Mouse (Mus musculus): Measurements from ENCODE around the gene Mmgt2.

Mmgt2 gene

GRCm38 (mm10) chr11:62615456-62615855, 33.0 kb upstream of the Mmgt2 start:
- intact Hi-C loops (cut with DNase I): loop anchor here (5.0 kb wide), 1 partner anchor 37 kb away; no protein-coding TSS in a partner anchor

DNA sequence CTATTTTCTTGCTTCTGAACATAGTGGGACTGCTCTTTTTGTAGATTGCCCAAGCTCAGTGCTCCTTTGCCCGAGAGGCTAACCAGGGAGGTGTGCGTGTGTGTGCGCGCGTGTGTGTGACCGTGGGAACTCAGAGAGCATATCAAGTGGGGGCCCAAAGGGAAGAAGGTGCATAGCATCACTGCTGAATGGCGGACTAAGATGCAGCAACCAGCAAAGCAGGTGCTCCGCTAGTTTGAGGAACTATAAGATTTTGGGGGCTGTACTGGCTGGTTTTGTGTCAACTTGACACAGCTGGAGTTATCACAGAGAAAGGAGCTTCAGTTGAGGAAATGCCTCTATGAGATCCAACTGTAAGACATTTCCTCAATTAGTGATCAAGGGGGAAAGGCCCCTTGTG, 27.4 kb upstream of the Mmgt2 start:
- intact Hi-C loops (cut with DNase I): no loop called here

GRCm38 (mm10) chr11:62621586-62622283, 26.7 kb upstream of the Mmgt2 start:
- intact Hi-C loops (cut with DNase I): no loop called here

DNA sequence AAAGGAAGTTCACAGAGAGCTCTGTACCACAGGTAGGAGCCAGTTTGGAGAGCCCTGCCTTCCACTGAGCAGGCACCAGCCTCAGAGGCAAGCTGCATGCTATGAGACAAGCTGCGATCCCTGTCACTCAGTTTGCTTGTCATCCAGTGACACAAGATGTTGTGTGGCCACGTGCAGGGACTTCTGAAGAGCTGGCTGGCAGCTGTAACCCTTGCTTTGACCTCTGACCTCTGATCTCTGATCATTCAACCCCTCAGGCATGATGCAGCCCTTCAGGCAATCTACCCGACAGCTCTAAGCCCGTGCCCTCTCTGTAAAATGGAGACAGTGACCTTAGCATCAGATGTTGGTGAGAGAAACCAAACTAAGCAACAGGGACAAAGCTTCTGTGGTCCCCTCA, 25.6 kb upstream of the Mmgt2 start:
- intact Hi-C loops (cut with DNase I): no loop called here

- intact Hi-C loops (cut with DNase I): no loop called here
These were observed 23.8 kb upstream of the Mmgt2 start for GRCm38 (mm10) chr11:62624341-62625291.

DNA sequence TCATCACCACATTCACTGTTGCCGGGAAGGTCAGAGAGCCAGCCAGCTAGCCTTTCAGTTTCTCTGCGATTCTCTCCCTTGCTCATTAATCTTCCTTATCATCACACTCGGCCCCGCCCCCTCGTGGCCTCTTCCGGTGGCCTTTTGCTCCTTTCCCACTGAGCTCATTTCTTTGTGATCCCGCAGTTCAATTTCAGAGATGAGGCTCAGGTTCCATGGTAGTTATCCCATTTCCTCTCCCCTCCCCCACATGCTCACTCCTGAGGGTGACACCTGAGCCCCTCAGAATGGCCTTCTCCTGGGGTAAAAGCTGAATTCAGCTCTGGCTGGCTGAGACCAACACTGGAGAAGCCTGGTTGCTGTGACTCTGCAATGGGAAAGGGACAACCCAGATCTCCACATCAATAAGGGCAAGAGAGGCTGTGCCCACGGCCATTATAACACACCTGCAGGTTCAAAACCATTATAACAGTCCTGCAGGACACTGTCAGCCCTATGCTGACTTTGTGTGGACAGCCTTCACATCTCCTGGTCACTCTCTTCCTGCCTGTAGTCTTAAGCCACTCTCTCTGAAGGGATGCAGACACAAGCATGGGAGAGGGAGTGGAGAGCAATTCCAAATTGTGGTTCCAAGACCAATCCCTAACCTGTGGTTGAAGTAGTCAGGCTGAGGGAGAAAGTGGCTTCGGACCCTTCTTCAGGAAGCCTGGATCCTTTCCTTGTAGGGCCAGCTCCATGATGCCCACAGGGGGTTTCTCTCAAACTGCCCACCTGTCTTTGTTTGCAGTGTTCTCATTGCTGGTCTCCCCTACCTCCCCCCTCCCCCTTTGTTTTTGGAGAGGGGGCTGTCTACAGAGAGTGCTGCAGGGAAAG, 18.9 kb upstream of the Mmgt2 start:
- intact Hi-C loops (cut with DNase I): no loop called here

GRCm38 (mm10) chr11:62630225-62630821, 18.1 kb upstream of the Mmgt2 start:
- intact Hi-C loops (cut with DNase I): no loop called here

GRCm38 (mm10) chr11:62631138-62631537, 17.3 kb upstream of the Mmgt2 start:
- intact Hi-C loops (cut with DNase I): no loop called here

DNA sequence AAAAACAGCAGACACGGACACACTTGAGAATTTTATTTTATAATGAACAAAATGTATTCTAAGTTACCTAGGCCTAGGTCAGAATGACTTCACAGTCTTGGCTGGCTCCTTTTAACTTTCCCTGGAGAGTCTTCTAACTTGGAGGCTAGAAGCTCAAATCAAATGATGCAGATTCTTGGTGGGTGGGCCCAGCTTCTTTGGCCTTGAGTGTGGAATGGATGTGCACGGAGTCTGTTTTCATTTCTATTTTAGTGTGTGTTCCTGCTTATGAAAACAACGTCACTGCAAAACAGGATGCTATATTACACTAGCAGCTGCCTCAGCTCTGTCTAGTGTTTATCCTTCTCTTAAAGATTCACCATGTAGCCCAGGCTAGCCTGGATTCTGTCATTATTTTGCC, 13.1 kb upstream of the Mmgt2 start:
- intact Hi-C loops (cut with DNase I): no loop called here

DNA sequence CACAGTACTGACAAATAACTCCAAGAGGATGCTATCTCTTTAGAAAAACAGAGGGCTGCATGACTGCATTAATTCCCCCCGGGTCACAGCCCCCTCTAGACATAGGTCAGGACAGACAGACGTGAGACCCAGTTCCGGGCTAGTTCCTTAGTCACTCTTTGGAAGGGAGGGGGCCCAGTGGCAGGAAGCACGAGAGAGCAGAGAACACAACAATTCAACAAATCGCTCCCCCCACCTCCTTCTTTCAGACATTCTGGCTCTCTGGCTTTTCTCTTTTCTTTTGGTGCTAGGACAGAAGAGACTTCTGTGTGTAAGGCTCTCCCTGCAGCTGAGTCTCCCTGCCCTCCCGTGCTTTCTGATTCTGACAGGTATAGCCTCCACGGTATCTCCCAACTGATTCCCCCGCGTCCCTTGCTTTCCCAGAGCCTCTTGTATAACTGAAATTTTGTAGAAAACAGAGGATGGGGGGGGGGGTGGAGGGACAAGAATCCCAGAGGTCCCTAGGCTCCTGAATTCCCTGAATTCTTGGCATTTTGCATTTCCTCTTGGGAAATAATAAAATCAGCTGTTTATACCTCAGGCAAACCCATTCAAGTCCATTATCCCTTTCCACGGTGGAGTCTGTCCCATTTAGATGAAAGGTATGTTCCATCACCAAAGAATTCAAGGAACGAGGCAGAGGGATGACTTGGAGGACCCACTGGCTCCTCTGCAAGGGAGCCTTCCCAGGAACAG, 12.2 kb upstream of the Mmgt2 start:
- intact Hi-C loops (cut with DNase I): no loop called here

GRCm38 (mm10) chr11:62636840-62637221, 11.6 kb upstream of the Mmgt2 start:
- intact Hi-C loops (cut with DNase I): no loop called here

- intact Hi-C loops (cut with DNase I): no loop called here
These were observed 11.1 kb upstream of the Mmgt2 start for GRCm38 (mm10) chr11:62637401-62637800.

DNA sequence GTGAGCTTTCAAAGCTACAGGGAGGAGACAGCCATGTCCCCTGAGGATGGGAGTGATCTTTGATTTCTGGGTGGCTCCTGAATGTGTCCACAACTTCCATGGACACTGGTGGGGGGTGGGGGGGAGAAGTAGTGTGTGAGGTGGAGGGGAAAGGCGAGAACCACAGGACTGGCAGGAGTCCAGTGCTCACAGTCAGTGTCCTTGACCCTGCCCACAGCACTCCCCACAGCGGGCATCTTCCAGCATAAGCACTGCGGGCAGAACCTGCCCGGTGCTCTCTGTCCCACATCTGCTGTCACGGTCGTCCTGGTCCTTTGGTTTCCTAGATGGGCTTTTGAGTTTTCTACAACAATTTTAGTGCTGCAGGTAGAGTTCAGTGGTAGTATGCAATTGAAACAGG, 10.7 kb upstream of the Mmgt2 start:
- intact Hi-C loops (cut with DNase I): no loop called here

GRCm38 (mm10) chr11:62638402-62638801, 10.1 kb upstream of the Mmgt2 start:
- intact Hi-C loops (cut with DNase I): no loop called here

DNA sequence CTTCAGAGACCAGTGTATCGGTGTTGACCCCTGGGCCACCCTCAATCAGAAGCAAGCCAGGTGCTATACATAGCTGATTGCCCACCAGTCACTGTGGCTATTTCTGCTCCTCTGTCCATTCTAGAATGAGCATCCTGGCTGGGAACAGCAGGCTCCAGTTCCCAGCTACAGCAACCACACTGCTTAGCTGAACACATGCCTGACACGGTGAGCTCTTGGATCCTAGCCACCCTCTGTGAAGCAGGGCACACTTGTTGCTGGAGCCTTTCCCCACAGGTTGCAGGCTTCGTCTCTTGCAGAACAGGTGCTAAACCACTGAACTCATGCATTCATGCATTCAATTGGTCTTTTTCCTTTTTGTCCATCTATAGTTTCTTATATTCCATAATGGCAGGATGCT, 8.1 kb upstream of the Mmgt2 start:
- intact Hi-C loops (cut with DNase I): no loop called here

DNA sequence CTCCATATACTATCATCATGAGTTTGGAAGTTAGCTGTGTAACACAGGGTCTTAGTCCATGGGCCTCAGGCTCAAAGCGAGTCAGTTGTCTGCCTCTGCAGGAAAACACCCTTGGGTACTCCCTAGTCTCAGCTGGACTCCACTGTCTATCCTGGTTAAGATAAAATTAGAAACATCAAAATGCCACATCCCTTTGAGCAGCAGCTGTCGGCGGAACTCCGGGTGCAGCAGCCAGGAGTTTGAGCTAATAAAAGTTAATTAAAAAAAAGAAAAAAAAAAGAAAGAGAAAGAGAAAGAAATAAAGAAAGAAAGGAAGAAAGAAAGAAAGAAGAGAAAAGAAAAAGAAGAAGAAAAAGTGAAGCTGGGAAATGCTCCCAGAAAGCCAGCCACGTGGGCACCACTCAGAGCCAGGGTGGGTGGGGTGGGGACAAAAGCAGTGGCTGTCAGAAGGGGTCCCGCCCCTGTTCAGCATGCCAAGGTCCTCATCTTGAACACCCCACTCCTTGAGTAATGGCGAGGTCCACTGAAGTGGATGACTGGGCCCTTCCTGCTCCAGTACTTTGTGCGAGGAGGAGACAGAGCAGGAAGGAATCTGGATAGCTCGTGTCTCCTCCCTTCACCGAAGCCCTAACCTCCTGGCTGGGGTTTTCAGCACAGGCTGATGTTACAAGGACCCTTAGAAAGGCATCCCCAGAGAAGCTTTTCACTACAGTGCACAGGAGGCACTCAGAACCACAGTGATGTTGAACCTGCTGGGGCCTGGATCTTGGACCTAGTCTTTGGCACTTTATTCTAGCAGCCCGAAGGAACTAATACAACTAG, 6.2 kb upstream of the Mmgt2 start:
- intact Hi-C loops (cut with DNase I): no loop called here

DNA sequence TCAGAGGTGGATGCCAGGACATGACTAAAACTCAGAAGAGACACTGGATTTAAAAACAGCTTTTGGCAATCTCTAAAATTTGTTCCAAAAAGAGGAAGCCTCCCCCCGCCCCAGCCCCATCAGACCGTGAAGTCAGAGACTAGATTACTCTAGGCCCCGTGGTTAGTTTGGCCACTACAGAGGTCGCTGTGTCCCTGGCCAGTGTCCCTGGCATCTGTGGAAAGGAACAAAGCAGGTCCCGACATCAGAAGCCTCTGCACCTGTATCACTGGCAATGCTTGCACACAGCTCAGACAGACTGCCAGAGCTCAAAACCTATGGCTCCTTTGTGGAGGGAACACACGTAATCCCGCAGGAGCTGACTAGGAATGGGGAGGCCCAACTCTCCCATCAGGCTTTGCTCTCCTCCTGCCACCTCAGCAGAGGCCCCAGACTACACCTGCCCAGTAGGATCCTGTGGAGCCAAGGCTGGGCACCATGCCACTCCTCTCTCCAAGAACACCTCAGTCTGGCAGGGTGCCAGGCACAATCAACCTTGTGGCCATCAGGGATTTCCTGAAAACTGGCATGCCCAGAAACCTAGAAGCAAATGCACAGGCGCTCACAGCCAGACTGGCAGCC, 5.3 kb upstream of the Mmgt2 start:
- intact Hi-C loops (cut with DNase I): no loop called here

- intact Hi-C loops (cut with DNase I): no loop called here
These were observed 4.6 kb upstream of the Mmgt2 start for GRCm38 (mm10) chr11:62643681-62644363.
